Mouse (Mus musculus) kidney, adult 2 months (tissue): Measurements from ENCODE around the gene Kcnc4.

Source experiments
- CTCF ChIP-seq: fragments of 200-500 bp; conservative IDR thresholded peaks from 2 replicates; pipeline ENCODE4 v1.5.1; 2011; ENCODE audit warnings: low read depth, mild to moderate bottlenecking, control low read depth, low read length, moderate library complexity, mixed read lengths; ENCODE audit not compliant: insufficient read depth, insufficient read length
- POLR2A ChIP-seq: fragments of 200-500 bp; IDR thresholded peaks from one replicate; pipeline ENCODE4 v1.6.1; 2011; ENCODE audit warnings: low read depth, low read length, control low read depth

DNA sequence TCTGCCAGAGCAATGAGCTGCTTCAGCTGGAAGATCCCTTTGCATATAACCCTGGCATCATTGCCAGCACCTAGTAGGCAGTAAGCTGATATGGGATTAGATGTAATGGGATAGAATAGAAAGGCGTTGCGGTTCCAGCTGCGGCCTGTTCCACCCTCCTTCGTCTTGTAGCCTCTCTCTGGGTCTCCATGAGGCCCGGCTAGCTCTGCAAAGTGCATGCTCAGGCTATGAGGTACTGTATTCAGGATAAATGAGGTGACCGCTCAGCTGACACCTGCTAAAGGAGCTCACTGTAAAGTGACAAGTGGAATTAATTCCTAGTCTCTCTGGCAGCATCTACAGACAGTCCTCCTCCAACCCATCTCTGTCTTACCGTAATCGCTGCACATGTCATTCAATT is 46.8 kb downstream of the Kcnc4 start:
- TF ChIP-seq CTCF (no peak), POLR2A (no peak)
